Mouse (Mus musculus) gastrocnemius, adult 18-20 months (tissue): ENCODE data around the gene Rhobtb1. TPM values are rescaled to one million over a fixed set of nuclear protein-coding genes. Genes with fewer than 3 reads are reported as not detected.

ENCODE experiments used
- DNase-seq: peaks from one replicate; pipeline ENCODE4 v3.0.0; 2021; ENCODE audit warnings: low spot score
- total RNA-seq, 2 experiments: library from RNA; stranded (reverse); gene quantifications; 2 replicates each; pipeline ENCODE4 v1.2.3; 2021

Gene Rhobtb1
- total RNA-seq, 2 experiments from 2014 or later = 28.5 to 42.2 TPM

GRCm38 (mm10) chr10:69245906-69246668 lies 94.9 kb downstream of the Rhobtb1 start:
- DNase-seq = no peak

- no peak for DNase-seq
Observed at GRCm38 (mm10) chr10:69246762-69247161, 95.5 kb downstream of the Rhobtb1 start.

DNA sequence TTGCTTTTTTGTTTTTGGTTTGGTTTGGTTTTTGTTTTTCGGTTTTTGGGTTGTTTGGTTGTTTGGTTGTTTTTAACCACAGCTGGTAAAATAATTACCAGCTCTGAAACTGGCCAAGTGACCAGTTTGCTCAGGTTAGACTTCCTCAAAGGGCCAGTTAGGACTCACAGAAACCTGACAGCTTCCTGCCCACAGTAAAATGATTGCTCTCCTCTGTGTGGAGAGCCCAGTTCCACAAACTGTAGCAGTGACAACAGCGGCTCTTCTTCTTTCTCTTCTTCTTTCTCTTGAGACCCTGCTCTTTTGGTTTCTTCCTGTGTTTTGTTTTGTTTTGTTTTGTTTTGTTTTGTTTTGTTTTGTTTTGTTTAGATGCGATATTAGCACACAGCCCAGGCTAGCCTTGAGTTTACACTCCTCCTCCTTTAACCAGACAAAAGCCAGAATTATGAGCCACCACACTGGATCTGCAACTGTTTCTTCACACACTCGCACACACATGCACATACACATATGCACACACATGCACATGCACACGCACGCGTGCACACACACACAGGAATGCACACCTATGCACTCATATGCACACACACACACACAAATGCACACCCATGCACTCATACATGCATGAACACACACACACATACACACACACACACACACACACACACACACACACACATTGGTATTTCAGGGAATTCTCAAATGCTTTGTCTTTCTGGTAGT lies 96.2 kb downstream of the Rhobtb1 start:
- DNase-seq = no peak

- DNase-seq = no peak
Observed at GRCm38 (mm10) chr10:69248261-69249160, 97.3 kb downstream of the Rhobtb1 start.

DNA sequence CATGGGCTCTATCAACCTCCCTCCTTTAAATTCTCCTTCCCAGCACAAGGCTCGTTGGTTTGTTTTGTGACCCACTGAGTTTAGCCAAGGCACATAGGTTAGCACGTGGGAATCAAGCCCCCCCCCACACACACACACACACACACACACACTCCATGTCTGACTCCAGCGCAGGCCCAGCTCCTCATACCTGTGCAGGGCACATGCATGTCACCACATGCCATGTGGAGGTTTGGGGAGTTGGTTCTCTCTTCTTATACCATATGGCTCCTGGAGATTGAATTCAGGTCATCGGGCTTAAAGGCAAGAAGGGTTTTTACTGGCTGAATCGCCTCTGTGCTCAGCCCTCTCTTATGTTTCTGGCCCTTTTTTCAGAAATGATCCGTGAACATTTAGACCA lies 100.0 kb downstream of the Rhobtb1 start:
- no peak for DNase-seq

GRCm38 (mm10) chr10:69252112-69253074 lies 101.2 kb downstream of the Rhobtb1 start:
- no peak for DNase-seq

DNA sequence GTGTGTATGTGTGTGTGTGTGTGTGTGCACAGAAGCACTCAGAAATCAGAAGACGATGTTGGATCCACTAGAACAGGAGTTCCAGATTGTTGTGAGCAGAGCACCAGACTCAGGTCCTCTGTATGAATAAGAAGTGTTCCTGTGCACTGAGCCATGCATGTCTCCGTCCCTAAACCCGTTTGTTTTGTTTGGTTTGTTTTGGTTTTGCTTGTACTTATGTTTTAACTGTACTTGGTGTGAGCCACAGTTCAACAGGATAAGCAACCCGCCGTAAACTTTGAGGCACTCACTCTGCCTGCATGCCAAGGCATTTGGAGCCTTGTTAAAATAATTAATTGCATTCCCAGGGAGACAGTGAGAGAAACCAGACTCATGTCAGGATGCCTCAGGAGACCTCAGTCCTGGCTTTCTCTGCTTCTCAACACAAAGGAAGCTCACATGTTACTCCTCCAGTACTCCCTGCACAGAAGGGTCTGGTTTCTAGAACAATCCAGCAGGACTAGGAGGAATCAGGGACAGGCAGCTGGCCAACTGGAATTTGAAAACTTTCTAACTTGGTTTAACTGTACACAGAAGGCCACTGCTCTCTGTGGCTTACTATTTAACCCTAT lies 101.9 kb downstream of the Rhobtb1 start:
- DNase-seq = no peak

GRCm38 (mm10) chr10:69253686-69254080 lies 102.4 kb downstream of the Rhobtb1 start:
- DNase-seq = no peak

DNA sequence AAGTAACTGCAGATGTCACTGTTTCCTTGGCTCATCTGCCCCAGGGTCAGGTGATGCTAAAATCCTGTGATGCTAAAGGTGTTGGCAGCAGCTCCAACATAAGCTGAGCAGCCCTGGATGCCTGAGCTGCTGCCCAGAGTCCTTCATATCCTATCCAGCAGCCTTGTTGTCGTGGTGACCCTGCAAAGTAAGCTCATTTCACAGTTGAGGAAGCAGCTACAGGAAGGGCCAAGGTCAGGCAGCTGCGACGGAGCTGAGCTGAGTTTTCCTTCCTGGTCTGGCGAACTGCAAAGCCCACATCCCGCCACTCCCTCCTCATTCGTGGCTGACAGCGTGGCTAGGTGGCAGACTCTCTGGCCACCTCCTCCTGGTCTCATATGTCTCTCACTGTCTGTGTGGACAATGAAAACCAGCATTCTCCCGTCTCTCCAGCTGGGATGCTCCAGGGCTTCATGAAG lies 103.2 kb downstream of the Rhobtb1 start:
- DNase-seq = peak; percentile 50

DNA sequence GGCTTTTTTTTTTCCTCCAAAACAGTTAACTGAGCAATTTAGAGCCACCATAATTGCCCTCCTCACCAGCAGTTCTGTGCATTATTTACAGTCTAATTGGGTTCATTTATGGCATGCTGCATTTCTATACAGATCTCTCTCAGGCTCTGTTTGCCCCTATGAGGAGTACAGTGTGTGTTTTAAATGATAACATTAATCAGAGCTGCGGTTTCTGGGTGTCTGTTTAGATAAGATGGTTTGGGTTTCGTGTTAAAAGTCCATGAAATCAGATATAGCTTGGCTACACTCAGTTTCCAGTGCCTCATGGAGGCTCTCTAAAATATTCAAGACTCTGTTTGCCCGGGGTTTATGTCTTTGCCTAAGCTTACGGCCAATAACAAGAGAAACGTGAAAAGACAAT lies 104.4 kb downstream of the Rhobtb1 start:
- DNase-seq = no peak

DNA sequence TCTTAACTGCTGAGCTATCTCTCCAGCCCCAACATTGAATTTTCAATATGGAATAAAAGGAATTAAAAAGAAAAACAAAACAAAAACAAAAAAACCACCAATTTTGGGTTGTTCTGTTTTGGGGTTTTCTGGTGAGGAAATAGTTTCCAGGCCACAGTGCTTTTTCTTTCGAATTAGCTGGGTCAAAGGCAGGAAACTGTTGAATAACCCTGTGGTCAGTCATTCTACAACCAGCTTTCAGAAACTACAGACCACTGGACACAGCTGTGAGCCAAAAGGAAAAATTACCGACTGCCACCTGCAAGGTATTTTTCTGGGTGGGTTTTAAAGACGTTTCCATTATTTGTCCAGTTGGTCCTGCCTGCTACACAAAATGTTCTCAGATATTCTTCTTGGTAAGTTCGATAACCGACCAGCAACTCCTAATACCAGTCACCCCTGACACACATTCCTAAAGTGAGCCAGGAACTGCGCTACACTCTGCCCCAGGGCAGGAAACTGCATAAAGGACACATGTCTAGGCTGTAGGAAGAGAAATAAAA lies 106.4 kb downstream of the Rhobtb1 start:
- DNase-seq = no peak

DNA sequence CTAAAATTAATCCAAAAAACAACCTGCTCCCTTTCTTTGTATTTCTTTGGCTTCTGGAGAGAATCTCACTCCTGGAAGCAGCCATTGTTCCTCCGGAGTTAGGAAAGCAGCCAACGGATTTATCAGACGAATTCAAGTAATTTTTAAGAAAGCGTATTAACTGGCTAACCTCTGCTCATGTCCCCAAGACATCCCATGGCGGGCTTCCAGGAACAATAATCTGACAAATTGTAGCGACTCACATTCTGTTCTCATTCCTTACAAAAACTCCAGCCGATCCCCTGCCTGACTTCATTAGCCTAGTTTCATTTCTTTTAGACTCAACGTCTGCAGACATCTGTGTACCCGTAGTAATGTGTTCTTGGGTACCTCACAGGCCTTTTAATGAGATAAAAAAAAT lies 107.4 kb downstream of the Rhobtb1 start:
- peak; percentile 57 for DNase-seq

DNA sequence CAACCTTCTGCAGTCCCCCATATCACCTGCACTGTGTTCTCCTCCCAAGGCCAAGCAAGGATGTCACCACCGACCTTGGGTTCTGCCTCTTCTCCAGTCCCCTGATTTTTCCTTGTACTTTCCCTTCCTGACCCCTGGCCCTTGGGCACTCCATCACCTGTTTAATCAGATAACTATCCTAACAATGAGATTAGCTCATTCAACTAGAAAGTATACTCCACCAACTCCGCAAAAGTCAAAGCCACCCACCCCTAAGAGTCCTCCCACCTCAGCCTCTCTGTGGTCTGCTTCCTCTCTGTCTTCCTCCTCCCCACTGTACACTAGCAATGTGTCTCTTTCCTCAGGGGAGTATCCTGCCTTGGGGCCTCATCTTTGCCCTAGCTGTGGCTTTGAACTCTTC lies 107.9 kb downstream of the Rhobtb1 start:
- no peak for DNase-seq

DNA sequence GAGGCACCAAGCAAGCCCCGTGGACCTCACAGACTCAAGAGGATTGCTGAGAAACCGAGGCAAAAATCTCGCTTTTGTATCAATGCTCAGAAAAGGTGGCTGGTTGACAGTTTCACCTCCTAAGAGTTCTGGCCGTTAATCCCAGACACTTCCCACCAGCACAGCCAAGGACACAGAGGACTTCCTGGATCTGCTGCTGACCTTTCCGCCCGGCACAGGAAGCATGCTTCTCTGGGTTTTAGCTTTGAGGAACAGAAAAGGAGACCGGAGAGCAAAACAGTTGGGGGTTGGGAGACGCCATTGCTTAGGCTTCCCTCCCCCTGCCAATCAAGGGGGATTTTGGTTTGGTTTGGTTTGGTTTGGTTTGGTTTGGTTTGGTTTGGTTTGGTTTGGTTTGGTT lies 108.7 kb downstream of the Rhobtb1 start:
- DNase-seq = no peak

GRCm38 (mm10) chr10:69262918-69263822 lies 111.9 kb downstream of the Rhobtb1 start:
- no peak for DNase-seq

GRCm38 (mm10) chr10:69263906-69264305 lies 112.7 kb downstream of the Rhobtb1 start:
- DNase-seq = no peak

- no peak for DNase-seq
Observed at GRCm38 (mm10) chr10:69265421-69265820, 114.2 kb downstream of the Rhobtb1 start.

DNA sequence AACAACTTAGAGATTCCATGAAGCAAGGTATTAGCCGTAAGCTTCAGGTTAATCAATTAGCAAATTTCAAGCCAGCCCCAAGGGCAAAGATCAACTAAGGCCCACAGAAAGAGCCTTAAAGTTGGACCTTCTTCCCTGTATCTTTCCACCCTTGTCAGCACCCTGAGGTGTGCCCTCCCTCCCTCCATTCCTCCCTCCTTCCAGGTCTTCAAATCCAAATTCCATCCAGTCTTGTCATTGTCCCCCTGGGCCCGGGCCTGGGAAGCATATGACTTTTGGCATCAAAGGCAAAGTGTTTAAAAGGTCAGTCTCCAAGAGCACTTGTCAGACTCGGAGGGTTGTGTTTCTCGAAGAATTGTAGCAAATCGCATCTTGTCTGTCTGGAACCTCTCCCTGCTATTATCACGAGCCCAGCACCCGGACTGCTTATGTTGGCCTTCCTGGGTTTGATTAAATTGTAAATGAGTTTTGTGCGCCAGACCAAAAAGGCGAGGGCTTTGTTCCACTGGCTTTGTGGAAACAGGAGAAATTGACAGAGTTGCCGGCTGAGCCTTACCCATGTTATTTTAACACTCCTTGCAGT lies 116.9 kb downstream of the Rhobtb1 start:
- no peak for DNase-seq
